Mouse (Mus musculus) midbrain, embryonic 16.5 days (tissue): ENCODE data around the gene Sema5a. TPM values are rescaled to one million over a fixed set of nuclear protein-coding genes. Genes with fewer than 3 reads are reported as not detected.

Experiments used
- ATAC-seq: fragments of 200-750 bp; cut with Nextera tagmentation; 2 replicates; pipeline ENCODE4 v1.8.0; 2017; ENCODE audit warnings: moderate TSS enrichment
- H3K27ac ChIP-seq: fragments of 300-500 bp; sonication (generic); 2 replicates; pipeline ENCODE4 v1.5.1; 2014; ENCODE audit warnings: mild to moderate bottlenecking, low read length, mixed read lengths
- H3K27me3 ChIP-seq: fragments of 300-500 bp; sonication (generic); 2 replicates; pipeline ENCODE4 v1.6.1; 2014; ENCODE audit warnings: low read depth, low read length, mixed read lengths; ENCODE audit not compliant: control insufficient read depth, insufficient read depth
- H3K36me3 ChIP-seq: fragments of 300-500 bp; sonication (generic); 2 replicates; pipeline ENCODE4 v1.6.1; 2014; ENCODE audit warnings: mild to moderate bottlenecking, low read length, moderate library complexity, mixed read lengths; ENCODE audit not compliant: control insufficient read depth, insufficient read depth
- H3K4me1 ChIP-seq: fragments of 300-500 bp; sonication (generic); 2 replicates; pipeline ENCODE4 v1.6.1; 2014; ENCODE audit warnings: mild to moderate bottlenecking, low read length, mixed read lengths; ENCODE audit not compliant: control insufficient read depth, insufficient read depth
- H3K4me2 ChIP-seq: fragments of 300-500 bp; sonication (generic); 2 replicates; pipeline ENCODE4 v1.6.1; 2014; ENCODE audit warnings: mild to moderate bottlenecking, low read length, mixed read lengths
- H3K4me3 ChIP-seq: fragments of 300-500 bp; sonication (generic); 2 replicates; pipeline ENCODE4 v1.5.1; 2014; ENCODE audit warnings: low read depth, mild to moderate bottlenecking, low read length, moderate library complexity, mixed read lengths
- H3K9ac ChIP-seq: fragments of 300-500 bp; sonication (generic); 2 replicates; pipeline ENCODE4 v1.6.1; 2014; ENCODE audit warnings: low read depth, low read length, mixed read lengths
- H3K9me3 ChIP-seq: fragments of 300-500 bp; sonication (generic); replicated peaks from 2 replicates; pipeline ENCODE4 v1.6.1; 2014; ENCODE audit warnings: mild to moderate bottlenecking, low read length, mixed read lengths; ENCODE audit not compliant: control insufficient read depth, poor library complexity, severe bottlenecking
- WGBS: fragments of 180-500 bp; shearing (Covaris S2); extraction: QIAGEN DNeasy Blood & Tissue Kit; methylation state at CpG from one replicate; pipeline ENCODE4 v1.1.7; 2014; 5-methylcytosine and 5-hydroxymethylcytosine counted together
- polyA plus RNA-seq: library from polyadenylated mRNA; unstranded; fragments of >200 nt; fragmentation: Nextera tagmentation; extraction: Ambion mirVana; gene quantifications from 2 replicates; pipeline ENCODE4 v1.2.1, GENCODE M21; 2015

Gene Sema5a
- polyA plus RNA-seq, 1 experiment from 2014 or later: 7.1 TPM

DNA sequence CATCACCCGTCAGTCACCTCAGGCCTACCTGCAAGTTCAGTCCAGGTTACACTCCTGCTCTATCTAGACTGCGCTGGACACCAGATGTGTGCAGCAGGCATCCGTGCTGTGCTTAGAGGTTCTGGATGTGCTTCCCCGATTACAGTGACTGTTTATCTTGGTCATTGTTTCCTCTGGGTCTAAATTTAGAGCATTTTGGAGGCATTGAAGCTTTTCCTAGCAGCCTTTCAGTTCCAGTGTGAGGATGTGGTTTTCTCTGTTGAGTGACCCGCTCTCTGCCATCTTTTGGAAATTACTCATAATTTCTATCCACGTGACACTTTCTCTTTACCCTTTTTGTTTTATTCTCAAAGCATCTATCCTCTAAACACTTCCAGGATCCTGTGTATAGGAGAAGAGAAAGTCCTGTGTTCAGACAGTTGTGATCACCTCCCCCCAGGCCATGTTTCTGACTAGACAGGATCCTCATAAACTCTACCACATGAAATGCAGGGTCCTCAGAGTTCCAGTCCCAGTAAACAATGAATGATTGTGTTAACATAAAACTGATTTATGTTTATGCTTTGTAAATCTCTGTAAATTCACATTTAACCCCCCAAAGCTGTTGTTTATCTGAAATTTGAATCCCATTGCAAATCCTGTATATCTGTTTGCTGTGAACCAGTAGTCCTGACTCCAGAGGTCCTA lies 62.1 kb downstream of the Sema5a start:
- Histone ChIP-seq H3K9me3 (no peaks in the 10 kb centered on the region), H3K27me3 (no peaks in the 10 kb centered on the region), H3K4me3 (no peak overlapping the region), H3K4me2 (no peak overlapping the region), H3K9ac (no peak overlapping the region), H3K4me1 (no peaks in the 10 kb centered on the region; the same call in 1 of the 2 replicates), H3K36me3 (no peaks in the 10 kb centered on the region), H3K27ac (no peak overlapping the region)
- no peak for ATAC-seq
- 87% methylated on average over 6 of the region's 6 CpGs for WGBS

DNA sequence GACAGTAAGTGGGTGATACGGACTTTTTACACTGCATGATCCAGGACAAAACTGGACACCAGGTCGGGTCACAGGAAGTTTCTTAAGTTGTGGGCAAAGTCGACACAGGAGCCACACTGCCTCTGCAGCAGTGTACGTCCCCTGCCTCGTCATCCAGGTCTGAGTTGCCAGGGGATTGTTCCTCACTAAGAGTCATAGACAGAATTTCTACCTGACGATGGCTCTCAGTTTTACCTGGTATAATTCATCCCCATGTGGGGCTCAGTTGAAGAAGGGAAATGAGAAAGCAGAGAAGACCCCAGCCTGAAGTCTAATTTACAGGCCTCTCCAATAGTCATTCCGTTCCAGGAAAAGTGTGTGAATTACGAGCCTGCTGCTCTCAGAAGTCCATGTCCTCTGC lies 66.2 kb downstream of the Sema5a start:
- Histone ChIP-seq H3K4me3 (no peak overlapping the region), H3K4me1 (no peaks in the 10 kb centered on the region; the same call in 1 of the 2 replicates), H3K9me3 (no peaks in the 10 kb centered on the region), H3K9ac (no peak overlapping the region), H3K36me3 (no peaks in the 10 kb centered on the region), H3K27ac (no peak overlapping the region), H3K4me2 (no peak overlapping the region), H3K27me3 (no peaks in the 10 kb centered on the region)
- no peak for ATAC-seq
- 75% methylated on average over 8 of the region's 8 CpGs for WGBS

DNA sequence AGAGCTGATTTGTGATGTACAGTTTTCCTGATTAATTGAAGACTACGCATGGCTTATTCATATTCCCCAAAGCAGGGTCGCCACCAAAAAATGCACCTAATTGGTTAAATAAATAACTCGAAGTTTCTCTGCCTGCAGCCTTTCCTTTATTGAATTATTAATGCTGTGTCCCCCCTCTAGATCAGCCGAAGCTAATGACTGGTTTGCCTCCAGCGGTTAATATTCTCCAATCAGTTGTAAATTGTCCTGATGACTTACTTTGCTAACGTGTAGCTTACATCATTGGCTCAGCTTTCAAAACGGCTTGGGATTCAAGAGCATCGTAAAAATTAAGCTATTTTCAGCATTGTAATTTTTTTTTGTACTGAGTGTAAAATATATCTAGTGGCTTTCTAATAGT lies 66.7 kb downstream of the Sema5a start:
- ATAC-seq: no peak

DNA sequence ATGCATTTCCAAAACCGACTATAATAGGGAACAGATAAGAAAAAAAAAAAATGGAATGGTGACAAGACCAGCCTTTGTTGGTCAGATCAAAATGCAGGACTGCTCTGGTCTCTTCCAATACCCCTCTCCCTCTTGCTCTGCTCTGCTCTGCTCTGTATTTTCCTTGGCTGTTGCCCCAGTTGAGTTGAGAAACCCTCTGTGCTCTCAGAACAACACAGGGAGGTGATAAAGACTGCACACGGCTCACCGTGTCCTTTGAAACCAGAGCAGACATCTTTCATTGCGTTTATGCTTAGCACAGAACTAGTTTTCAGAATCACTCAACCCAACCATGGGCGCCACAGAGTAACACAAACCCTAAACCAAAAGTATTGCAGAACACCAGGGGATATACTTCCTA lies 72.5 kb downstream of the Sema5a start:
- Histone ChIP-seq H3K4me1 (no peaks in the 10 kb centered on the region), H3K27ac (no peak overlapping the region), H3K4me2 (no peak overlapping the region), H3K36me3 (no peaks in the 10 kb centered on the region), H3K27me3 (no peaks in the 10 kb centered on the region), H3K9ac (no peak overlapping the region), H3K4me3 (no peak overlapping the region), H3K9me3 (no peaks in the 10 kb centered on the region)
- WGBS: 86% methylated on average over 5 of the region's 5 CpGs
- no peak for ATAC-seq

More for the DNA sequence above, 66.7 kb downstream of the Sema5a start:
- H3K4me1 ChIP-seq: no peaks in the 10 kb centered on the region; the same call in 1 of the 2 replicates
- no peak overlapping the region for H3K4me3 ChIP-seq
- WGBS: 62% methylated on average over 8 of the region's 8 CpGs
- H3K9ac ChIP-seq: no peak overlapping the region
- no peaks in the 10 kb centered on the region for H3K27me3 ChIP-seq
- no peaks in the 10 kb centered on the region for H3K36me3 ChIP-seq
- no peak overlapping the region for H3K4me2 ChIP-seq
- H3K27ac ChIP-seq: no peak overlapping the region
- no peaks in the 10 kb centered on the region for H3K9me3 ChIP-seq

DNA sequence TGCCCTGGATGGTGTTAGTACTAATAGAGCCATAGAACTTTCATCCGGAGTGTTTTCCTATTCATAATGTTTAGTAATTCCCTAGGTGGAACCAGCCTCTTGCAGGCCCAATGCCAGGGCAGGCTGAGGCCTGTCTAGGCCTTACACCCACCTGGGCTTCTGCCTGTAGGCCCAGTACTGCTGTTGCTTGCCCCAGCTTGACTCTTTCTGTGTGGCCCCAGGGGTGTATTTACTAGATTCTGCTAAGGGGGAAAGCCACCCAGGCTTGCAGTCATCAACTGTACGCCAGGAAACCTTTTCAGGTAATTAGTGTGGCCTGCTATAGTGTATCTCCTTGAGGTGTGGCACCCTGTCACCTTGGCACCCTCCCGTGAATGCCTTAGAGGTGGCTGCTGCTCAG lies 76.1 kb downstream of the Sema5a start:
- ATAC-seq: no peak
- no peak overlapping the region for H3K4me2 ChIP-seq
- no peaks in the 10 kb centered on the region for H3K27me3 ChIP-seq
- H3K36me3 ChIP-seq: no peaks in the 10 kb centered on the region
- 95% methylated on average over 3 of the region's 3 CpGs for WGBS
- H3K9ac ChIP-seq: no peak overlapping the region
- no peaks in the 10 kb centered on the region for H3K4me1 ChIP-seq
- H3K4me3 ChIP-seq: no peak overlapping the region
- no peak overlapping the region for H3K27ac ChIP-seq
- H3K9me3 ChIP-seq: no peaks in the 10 kb centered on the region

DNA sequence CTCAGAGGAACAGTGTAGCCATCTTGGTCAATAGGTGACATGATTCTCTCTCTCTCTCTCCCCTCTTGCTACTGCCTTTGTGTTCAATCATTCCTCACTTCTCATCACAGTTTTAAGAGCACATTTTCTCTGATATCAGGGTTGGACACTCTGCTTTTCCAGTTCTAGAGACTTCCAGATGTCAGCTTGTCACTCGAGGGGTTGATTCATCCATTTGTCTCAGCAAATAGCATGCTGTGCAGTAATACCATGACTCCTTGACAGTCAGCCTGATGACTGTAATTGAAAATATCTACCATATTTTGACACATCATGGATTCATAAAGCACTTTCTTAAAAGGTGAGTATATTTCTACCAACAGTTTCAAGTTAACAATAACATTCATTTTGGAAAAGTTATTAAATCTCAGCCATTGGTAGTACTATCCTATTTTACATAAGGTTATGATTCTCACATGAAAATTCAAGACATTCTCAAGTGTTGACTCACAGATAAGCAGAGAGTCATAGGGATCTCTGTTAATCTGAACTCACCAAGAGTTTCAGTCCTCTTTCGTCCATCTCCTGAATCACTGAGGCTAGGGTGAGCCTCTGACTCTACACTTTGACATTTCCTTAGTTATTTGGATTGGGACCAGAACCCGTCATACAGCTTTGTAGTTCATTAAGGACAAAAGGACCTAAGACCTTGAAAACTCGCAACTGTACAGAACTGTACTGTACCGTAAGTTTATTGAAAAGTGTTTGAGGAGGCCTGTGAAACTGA lies 78.0 kb downstream of the Sema5a start:
- no peak overlapping the region for H3K4me3 ChIP-seq
- no peak overlapping the region for H3K27ac ChIP-seq
- no peak overlapping the region for H3K9ac ChIP-seq
- no peaks in the 10 kb centered on the region for H3K27me3 ChIP-seq
- no peak overlapping the region for H3K4me2 ChIP-seq
- H3K4me1 ChIP-seq: no peaks in the 10 kb centered on the region
- H3K36me3 ChIP-seq: no peaks in the 10 kb centered on the region
- no peak for ATAC-seq
- H3K9me3 ChIP-seq: no peaks in the 10 kb centered on the region
- 91% methylated on average over 5 of the region's 5 CpGs for WGBS

DNA sequence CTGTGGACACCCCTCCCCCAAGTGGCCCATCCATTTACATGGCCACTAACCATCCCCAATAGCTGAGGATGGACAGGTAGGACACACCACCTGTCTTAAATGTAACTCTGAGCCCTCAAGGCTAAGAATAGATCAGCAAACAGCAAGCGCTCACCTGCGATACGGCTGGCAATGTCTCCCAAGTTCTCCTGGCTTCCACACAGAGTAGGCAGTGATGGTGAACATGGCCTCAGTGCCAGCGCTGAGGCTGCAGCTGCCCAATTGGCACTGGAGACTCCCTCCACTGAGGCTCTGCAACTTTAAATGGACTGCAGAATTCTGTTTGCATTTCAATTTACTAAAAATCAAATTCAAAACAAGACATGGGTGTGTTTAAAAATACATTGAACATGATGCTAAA lies 78.6 kb downstream of the Sema5a start:
- no peaks in the 10 kb centered on the region for H3K27me3 ChIP-seq
- no peaks in the 10 kb centered on the region for H3K36me3 ChIP-seq
- no peak overlapping the region for H3K27ac ChIP-seq
- no peaks in the 10 kb centered on the region for H3K9me3 ChIP-seq
- no peak for ATAC-seq
- H3K4me1 ChIP-seq: no peaks in the 10 kb centered on the region
- H3K4me2 ChIP-seq: no peak overlapping the region
- no peak overlapping the region for H3K9ac ChIP-seq
- 99% methylated on average over 4 of the region's 4 CpGs for WGBS
- H3K4me3 ChIP-seq: no peak overlapping the region

DNA sequence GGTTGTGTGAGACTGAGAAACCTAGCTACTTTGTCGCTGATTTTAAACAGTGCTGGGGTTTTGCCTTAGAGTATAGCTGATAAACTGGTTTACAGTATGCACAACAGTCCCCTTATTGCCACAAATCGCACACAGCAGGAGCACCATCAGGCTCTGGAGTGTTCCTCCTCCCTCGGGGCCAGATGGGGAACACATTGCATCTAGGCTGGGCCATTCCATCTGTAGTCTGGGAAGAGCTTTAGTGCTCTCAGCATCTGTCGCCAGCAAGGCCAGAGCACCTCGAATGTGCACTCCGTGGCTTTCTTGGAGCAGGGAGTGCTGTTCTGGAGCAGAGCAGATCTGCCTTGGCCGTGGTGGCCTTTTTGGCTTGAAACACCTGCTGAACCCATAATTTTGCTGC lies 79.5 kb downstream of the Sema5a start:
- H3K4me2 ChIP-seq: no peak overlapping the region
- H3K27ac ChIP-seq: no peak overlapping the region
- 74% methylated on average over 7 of the region's 7 CpGs for WGBS
- no peaks in the 10 kb centered on the region for H3K9me3 ChIP-seq
- no peaks in the 10 kb centered on the region for H3K27me3 ChIP-seq
- H3K4me1 ChIP-seq: peaks cover 2% of the 10 kb centered on the region; the same call in 1 of the 2 replicates
- no peak for ATAC-seq
- no peaks in the 10 kb centered on the region for H3K36me3 ChIP-seq
- no peak overlapping the region for H3K9ac ChIP-seq
- H3K4me3 ChIP-seq: no peak overlapping the region

DNA sequence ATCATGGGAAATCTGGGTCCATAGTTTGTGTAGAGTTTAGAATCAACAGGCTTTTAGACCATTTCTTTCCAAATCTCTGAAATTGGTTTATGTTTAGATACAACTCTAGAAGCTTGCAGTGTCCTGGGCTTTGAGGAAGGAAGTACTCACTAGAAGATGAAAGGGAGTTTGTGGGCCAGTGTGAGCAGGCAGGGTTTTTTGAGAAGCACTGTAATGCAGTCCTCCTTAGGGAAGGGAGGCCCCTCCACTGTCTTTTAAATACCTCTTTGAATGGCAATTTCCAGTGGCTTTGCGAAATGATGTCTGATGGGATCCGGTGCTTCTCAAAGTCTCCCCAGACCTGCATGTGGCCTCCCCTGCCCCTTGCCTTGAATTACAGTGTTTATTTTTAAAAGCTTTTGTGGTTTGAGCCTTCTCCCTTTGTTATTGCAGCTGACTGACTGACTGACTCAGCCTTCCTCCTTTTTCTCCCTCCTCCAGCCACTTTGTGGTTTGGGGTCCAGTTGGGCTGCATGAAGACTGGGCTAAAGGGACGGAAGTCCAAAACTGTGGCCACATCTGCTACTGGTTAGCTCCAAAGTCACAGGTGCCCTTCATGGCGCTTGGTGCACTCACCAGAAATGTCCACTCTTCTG lies 83.9 kb downstream of the Sema5a start:
- Histone ChIP-seq H3K4me3 (no peak overlapping the region), H3K4me1 (peaks cover 14% of the 10 kb centered on the region)

More for the DNA sequence above, 83.9 kb downstream of the Sema5a start:
- H3K9ac ChIP-seq: no peak overlapping the region
- no peaks in the 10 kb centered on the region for H3K36me3 ChIP-seq
- no peaks in the 10 kb centered on the region for H3K9me3 ChIP-seq
- no peak overlapping the region for H3K27ac ChIP-seq
- ATAC-seq: no peak
- H3K27me3 ChIP-seq: no peaks in the 10 kb centered on the region
- no peak overlapping the region for H3K4me2 ChIP-seq
- 67% methylated on average over 4 of the region's 4 CpGs for WGBS
